Mouse (Mus musculus) brain, embryonic 14.5 days (tissue): Measurements from ENCODE around the gene Zhx3. TPM values are rescaled to one million over a fixed set of nuclear protein-coding genes. Genes with fewer than 3 reads are reported as not detected.

ENCODE experiments used
- DNase-seq: peaks from one replicate; pipeline ENCODE4 v3.0.0-alpha.2; 2011; ENCODE audit warnings: low read depth
- CTCF ChIP-seq: fragments of 200-500 bp; IDR thresholded peaks from 2 replicates; pipeline ENCODE4 v1.5.1; 2012; ENCODE audit warnings: inconsistent platforms, mild to moderate bottlenecking, moderate library complexity, borderline replicate concordance; ENCODE audit not compliant: insufficient read depth, insufficient read length; ENCODE audit errors: extremely low read depth
- POLR2A ChIP-seq: fragments of 200-500 bp; IDR thresholded peaks from 2 replicates; pipeline ENCODE4 v1.6.1; 2012; ENCODE audit warnings: mild to moderate bottlenecking, inconsistent platforms, borderline replicate concordance; ENCODE audit not compliant: poor library complexity, insufficient read depth, insufficient read length, severe bottlenecking; ENCODE audit errors: extremely low read depth
- polyA plus RNA-seq: library from polyadenylated mRNA; depleted of rRNA; stranded (reverse); fragments of >200 nt; gene quantifications from 2 replicates; pipeline ENCODE4 v1.2.3, GENCODE M21; 2012; rRNA removed

Zhx3 gene
- polyA plus RNA-seq = 6.5 and 14.5 TPM in 2 replicates

GRCm38 (mm10) chr2:160872890-160873382 lies at the start of gene Zhx3:
Zhx3 (minus strand) TSS chr2:160872998.
- TF ChIP-seq POLR2A (peak; percentile 57; the same call in 1 of the 2 replicates), CTCF (no peak)
- peak; percentile 98 for DNase-seq

GRCm38 (mm10) chr2:160921285-160921684 lies 48.5 kb upstream of the Zhx3 start:
- TF ChIP-seq POLR2A (no peak), CTCF (no peak)
- DNase-seq = no peak

GRCm38 (mm10) chr2:160918930-160919215 lies 46.1 kb upstream of the Zhx3 start:
- TF ChIP-seq CTCF = no peak
- no peak for TF ChIP-seq POLR2A
- DNase-seq = no peak

- no peak for DNase-seq
- TF ChIP-seq CTCF = no peak
- no peak for TF ChIP-seq POLR2A
Observed at GRCm38 (mm10) chr2:160918154-160918929, 45.5 kb upstream of the Zhx3 start.

- no peak for DNase-seq
- TF ChIP-seq POLR2A (no peak), CTCF (no peak)
Observed at GRCm38 (mm10) chr2:160917313-160917712, 44.5 kb upstream of the Zhx3 start.

GRCm38 (mm10) chr2:160916714-160917113 lies 43.9 kb upstream of the Zhx3 start:
- TF ChIP-seq POLR2A = no peak
- DNase-seq = peak; percentile 33

- TF ChIP-seq CTCF = no peak
- no peak for TF ChIP-seq POLR2A
- DNase-seq = no peak
Observed at GRCm38 (mm10) chr2:160915821-160916610, 43.2 kb upstream of the Zhx3 start.

GRCm38 (mm10) chr2:160914656-160915055 lies 41.9 kb upstream of the Zhx3 start:
- no peak for DNase-seq
- no peak for TF ChIP-seq POLR2A

- peak; percentile 52 for DNase-seq
Observed at GRCm38 (mm10) chr2:160912231-160912671, 39.5 kb upstream of the Zhx3 start, which contains the start of gene Emilin3. Emilin3 (minus strand) TSS chr2:160912328.

GRCm38 (mm10) chr2:160911558-160912201 lies 38.9 kb upstream of the Zhx3 start:
- no peak for DNase-seq
- TF ChIP-seq POLR2A (no peak), CTCF (no peak)

More at GRCm38 (mm10) chr2:160912231-160912671, 39.5 kb upstream of the Zhx3 start, which contains the start of gene Emilin3:
- no peak for TF ChIP-seq POLR2A
- no peak for TF ChIP-seq CTCF

- TF ChIP-seq CTCF (no peak), POLR2A (no peak)
- no peak for DNase-seq
Observed at GRCm38 (mm10) chr2:160910633-160911032, 37.8 kb upstream of the Zhx3 start.
